In genomic region chr17:63293979-63294378, GRCm38 (mm10) we compare ENCODE assay signal across 19 mouse cellular contexts.
"Had no signal": no experiment of that assay in that cellular context is flagged by ENCODE, and none has a peak within 500 bp of the region (broad histone marks: within the 10 kb centered on the region; RNA-seq: fewer than 3 reads in every experiment).

No protein-coding gene starts in this region.

- H3K9ac ChIP-seq: kidney, embryonic 15.5 days; limb, embryonic 13.5 days; liver, embryonic 12.5 days; liver, embryonic 15.5 days; lung, embryonic 15.5 days had no signal

- DNase-seq: kidney, adult 8-10 months; kidney, postnatal 10 days; kidney, postnatal 36 days; liver; lung, adult 18-20 months; lung, postnatal 10 days; lung, postnatal 36 days; thymus, adult 2 months; thymus, postnatal 14 days; thymus, postnatal 4 days had no signal

- H3K4me3 ChIP-seq: kidney, embryonic 15.5 days; limb, embryonic 10.5 days; limb, embryonic 13.5 days; liver, embryonic 12.5 days; liver, embryonic 15.5 days; lung, embryonic 15.5 days; megakaryocyte, embryonic 14.5 days; midbrain, embryonic 10.5 days had no signal

- H3K4me1 ChIP-seq: liver, embryonic 12.5 days; megakaryocyte, embryonic 14.5 days had no signal

- H3K27ac ChIP-seq: kidney, embryonic 15.5 days; limb, embryonic 10.5 days; limb, embryonic 13.5 days; liver, embryonic 12.5 days; liver, embryonic 15.5 days; lung, embryonic 15.5 days; midbrain, embryonic 10.5 days had no signal

- H3K9me3 ChIP-seq: kidney, embryonic 15.5 days; limb, embryonic 10.5 days; limb, embryonic 13.5 days; liver, embryonic 12.5 days; liver, embryonic 15.5 days; lung, embryonic 15.5 days; midbrain, embryonic 10.5 days had no signal

- H3K36me3 ChIP-seq: kidney, embryonic 15.5 days; limb, embryonic 10.5 days; limb, embryonic 13.5 days; liver, embryonic 12.5 days; liver, embryonic 15.5 days; lung, embryonic 15.5 days; midbrain, embryonic 10.5 days had no signal

- H3K27me3 ChIP-seq: kidney, embryonic 15.5 days; limb, embryonic 13.5 days; liver, embryonic 12.5 days; liver, embryonic 15.5 days; lung, embryonic 15.5 days; megakaryocyte, embryonic 14.5 days had no signal

- ATAC-seq: liver, embryonic 12.5 days; midbrain, embryonic 16.5 days had no signal

- H3K4me2 ChIP-seq: kidney, embryonic 15.5 days; limb, embryonic 13.5 days; liver, embryonic 12.5 days; liver, embryonic 15.5 days; lung, embryonic 15.5 days had no signal
